Mouse (Mus musculus) cortical plate, adult 2 months (tissue): ENCODE measurements at regions not wholly inside any gene's neighbourhood (a gene's known extent, or its start where the extent isn't known, plus 50 kb on each side); places are given as distances from the start of the nearest gene placed in this dataset.

Experiments used
- CTCF ChIP-seq: fragments of 200-500 bp; IDR thresholded peaks from 2 replicates; pipeline ENCODE4 v1.5.1; 2011; ENCODE audit warnings: mild to moderate bottlenecking, control low read depth, low read length; ENCODE audit not compliant: insufficient read depth; ENCODE audit errors: extremely low read depth
- POLR2A ChIP-seq: fragments of 200-500 bp; IDR thresholded peaks from 2 replicates; pipeline ENCODE4 v1.6.1; 2011; ENCODE audit warnings: mild to moderate bottlenecking, low read length, control low read depth; ENCODE audit not compliant: insufficient read depth; ENCODE audit errors: extremely low read depth

GRCm38 (mm10) chr4:67378632-67379031 lies 551.2 kb downstream of the Tlr4 start:
- no peak for TF ChIP-seq CTCF
- TF ChIP-seq POLR2A = no peak
